Mouse (Mus musculus) C2C12 (cell line): ENCODE measurements around the gene Pard3.

Experiments used
- CEBPB ChIP-seq: IDR thresholded peaks from one replicate; pipeline ENCODE4 v1.6.1; 2011; ENCODE audit warnings: low read depth, mild to moderate bottlenecking, control low read depth, moderate library complexity
- CTCF ChIP-seq: IDR thresholded peaks from one replicate; pipeline ENCODE4 v1.5.1; 2011; ENCODE audit not compliant: control insufficient read depth, insufficient read depth, insufficient read length
- MAX ChIP-seq: IDR thresholded peaks from one replicate; pipeline ENCODE4 v1.6.1; 2011; ENCODE audit warnings: mild to moderate bottlenecking, control low read depth
- USF1 ChIP-seq: IDR thresholded peaks from one replicate; pipeline ENCODE4 v1.6.1; 2011; ENCODE audit warnings: low read depth, mild to moderate bottlenecking, control low read depth, moderate library complexity

DNA sequence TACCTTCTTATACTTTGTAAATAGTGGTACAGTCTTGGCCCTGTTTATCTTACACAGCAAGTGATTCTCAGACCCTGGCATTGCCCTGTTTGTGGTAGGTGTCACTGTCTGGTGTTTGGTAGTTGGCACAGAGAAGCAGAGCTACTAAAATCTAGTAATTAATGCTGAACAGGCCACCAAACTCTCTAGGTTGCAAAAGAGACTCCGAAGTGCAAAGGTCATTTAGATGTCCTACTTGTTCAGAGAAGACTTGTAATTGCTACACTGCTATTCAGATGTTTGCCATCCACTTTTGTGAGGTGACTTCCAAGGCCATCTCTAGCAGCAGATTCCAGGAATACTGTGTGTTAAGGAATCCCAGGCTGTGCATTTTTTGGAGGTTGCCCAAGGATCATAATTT is 383.7 kb downstream of the Pard3 start:
- TF ChIP-seq CEBPB (no peak), CTCF (no peak), MAX (no peak), USF1 (no peak)
